Mouse (Mus musculus): Measurements from ENCODE around the gene Kdm6b.

Kdm6b gene

DNA sequence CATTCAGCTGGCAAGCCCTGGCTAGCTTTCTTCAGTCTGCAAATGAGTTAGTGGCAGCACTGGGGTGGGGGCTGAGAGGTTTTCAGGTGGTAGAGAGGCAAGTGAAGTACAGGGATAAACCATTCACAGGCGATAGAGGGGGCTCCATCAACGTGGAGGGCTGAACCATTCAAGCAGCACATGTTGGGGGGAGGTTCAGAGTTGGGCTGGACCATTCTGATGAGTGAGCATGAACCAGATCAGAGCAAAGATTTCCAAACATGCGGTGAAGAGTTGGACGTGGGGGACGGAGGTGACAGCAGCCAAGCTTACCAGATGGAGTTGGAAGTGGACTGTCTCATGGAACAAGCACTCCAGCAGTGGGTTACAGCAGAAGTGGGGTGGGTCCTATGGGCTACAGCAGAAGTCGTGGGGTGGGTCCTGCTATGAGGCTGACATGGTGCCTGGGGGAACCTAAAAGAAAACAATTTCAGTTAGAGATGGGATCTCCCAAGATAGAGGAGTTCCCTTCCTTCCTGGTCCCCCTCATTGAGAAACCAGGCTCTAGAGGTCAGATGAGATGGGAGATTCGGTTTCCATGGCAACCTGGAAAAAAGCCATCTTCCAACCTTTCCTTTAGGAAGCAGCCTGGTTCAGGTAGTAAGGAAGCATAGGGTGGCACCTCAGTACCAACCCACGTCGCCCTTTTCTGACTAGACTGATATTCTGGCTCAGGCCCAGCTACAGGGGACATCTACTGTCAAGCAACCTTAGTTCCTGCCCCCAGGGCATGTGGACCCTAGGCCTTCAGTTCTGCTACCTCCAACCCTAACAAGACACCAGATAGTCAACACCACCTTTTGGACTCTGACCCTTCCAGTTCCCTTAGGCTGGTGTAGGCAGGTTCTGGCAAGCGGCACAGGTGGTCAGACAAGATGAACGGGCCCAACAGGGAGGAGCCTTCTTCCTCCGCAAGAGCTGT is at the start of gene Kdm6b:
Gene Kdm6b, minus strand, starts transcription at position 455 of the 961 bp plus-strand sequence.
- no peak for DNase-seq (ENCODE audit: low spot score)

DNA sequence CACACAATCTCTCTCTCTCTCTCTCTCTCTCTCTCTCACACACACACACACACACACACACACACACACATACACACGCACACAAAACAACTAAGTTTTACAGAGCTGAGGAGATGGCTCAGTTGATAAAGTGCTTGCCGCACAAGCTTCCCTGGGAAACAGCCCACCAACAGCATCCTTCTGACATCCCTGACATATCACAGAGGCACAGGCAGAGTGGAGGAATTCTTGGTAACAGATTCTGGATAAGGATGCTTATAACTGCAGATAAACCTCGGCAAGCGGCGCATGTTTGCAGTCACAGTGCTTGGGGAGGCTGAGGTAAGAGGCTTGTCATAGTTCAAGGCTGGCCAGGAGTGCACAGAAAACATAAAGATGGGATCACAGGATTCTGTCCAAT is 48.1 kb upstream of the Kdm6b start:
- DNase-seq (ENCODE audit: low spot score), result no peak

DNA sequence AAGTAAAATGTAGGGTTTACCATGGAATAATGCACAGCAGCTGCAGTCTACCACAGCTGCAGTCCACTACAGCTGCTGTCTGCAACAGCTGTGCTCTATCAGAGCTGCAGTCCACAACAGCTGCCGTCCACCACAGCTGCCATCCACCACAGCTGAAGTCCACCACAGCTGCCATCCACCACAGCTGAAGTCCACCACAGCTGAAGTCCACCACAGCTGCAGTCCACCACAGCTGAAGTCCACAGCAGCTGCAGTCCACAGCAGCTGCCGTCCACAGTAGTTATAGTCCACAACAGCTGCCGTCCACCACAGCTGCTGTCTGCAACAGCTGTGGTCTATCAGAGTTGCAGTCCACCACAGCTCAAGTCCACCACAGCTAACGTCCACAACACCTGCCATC is 46.4 kb upstream of the Kdm6b start:
- DNase-seq (ENCODE audit: low spot score), result no peak

DNA sequence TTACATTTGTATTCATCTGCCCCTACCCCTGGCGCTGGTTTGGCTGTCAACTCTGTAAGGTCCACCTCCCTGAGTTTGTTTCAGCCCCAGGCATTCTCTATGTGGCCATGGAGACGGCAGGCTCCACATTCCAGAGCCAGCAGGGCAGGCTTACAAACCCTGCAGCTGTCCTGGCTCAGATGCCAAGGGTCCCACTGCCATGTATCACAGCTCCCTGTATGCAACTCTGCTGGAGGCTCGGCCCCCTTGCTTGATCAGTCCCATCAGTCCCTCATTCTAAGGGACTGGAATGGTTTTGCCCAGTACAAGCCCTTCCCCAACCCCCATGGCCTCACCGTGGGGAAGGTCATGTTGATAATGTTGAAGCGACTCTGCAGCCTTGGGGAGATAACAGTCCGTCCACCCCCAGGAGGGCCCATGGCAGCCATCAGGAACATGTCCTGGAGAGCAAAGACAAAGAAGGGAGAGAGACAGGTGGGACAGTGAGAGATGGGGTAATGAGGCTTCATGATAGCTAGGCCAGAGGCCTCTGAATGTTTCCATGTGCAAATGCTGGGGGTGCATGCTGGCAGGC is 43.6 kb upstream of the Kdm6b start:
- DNase-seq (ENCODE audit: low spot score), result no peak

DNA sequence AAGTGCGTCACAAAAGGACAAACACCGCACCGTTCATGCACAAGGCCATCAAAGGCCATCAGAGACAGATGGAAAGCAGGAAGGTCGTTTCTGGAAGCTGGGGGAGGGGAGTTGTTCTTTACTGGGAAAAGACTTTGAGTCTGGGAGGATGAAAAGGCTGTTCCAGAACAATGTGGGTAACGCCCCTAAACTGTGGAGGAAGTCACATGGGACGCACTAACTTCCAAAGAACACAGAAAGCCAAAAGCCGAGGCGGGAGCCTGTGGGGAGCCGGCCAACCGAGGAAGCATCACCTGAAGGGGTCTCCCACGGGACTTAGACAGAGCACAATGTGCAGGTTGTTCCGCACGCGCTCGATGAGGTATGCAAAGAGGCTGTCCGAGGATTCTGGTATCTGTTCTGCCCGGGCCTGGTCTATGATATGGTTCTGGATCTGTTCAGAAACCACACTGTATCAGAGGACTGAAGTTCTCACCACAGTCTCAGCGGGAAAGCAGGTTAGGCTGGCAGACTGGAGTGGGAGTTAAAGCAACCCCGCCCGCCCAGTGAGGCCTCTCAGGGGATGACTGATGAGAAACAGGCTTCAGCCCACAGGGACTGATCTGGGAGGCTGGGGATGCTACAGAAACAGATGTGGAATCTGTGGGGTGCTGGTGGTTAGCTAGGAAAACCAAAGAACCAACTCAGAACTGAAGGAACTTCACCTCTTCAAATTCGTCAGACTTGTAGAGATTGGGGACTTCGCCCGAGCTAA is 38.8 kb upstream of the Kdm6b start:
- DNase-seq (ENCODE audit: low spot score), result no peak

DNA sequence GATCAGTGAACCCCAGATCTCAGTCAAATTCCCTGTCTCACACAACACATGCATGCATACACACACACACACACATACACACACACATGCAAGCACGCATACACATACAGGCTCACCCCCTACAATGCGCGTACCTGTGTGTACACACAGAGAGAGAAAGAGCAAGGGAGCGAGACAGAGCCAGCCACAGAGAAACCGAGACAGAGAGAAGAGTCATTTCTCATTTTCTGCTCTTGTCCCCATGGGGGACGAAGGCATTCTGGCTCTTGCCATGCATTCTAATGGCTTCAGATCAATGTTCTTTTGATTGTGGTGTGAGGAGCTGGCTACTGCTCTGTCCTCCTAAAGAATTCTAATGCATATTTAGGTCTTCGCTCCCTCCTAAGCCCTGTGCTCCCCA is 33.8 kb upstream of the Kdm6b start:
- DNase-seq (ENCODE audit: low spot score), result no peak

DNA sequence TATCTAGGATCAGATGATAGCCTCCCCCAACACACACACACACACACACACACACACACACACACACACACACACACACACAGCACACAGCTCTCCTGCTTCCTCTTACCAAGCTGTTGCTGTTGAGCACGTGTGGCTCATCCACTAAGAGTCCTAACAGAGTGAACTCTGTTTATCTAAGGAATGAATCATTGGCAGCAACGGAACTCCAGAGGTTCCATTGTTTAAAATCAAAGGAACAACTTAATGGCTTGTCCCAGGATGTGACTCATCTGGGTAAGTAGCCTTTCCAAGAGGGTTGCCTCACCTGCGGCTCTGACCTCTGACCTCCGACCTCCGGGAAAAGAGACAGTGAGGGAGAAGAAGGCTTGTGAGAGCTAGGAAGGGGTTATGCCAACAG is 29.9 kb upstream of the Kdm6b start:
- no peak for DNase-seq (ENCODE audit: low spot score)

DNA sequence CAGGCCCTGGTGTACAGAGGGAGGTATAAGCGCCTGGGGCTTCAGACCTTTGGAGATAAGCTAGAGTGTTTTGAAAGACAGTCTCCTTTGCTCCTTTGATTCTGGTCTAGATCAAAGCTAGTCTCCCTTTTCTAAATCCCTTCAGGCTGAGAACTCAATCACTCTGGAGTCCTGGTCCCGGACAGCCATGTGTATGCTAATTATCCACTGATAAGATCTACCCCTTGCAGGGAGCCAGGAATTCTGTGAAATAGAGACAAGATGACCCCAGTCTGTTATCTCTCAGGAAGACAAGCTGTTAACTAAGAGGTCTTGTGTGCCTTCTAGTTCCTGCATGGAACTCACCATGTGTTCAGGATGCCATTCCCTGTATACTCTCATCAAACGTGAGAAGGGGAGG is 23.8 kb upstream of the Kdm6b start:
- DNase-seq (ENCODE audit: low spot score), result no peak

DNA sequence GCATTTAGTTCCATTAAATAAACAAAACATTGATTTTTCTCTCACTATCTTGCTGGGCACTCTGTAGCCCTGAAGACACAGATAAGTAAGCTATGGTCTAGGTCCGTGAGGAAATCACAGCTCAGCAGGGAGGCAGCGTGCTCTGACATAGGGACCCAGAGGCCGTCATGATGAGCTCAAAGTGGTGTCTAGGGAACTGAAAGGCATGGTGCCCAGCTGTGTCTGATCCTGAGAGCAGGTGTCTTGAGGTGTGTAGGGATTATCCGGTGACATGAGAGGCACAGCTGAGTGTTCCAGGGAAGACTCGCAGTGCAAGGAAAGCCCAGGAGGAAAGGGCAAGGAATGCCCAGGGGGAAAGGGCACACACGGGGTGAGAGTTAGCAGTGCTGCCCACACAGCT is 19.7 kb upstream of the Kdm6b start:
- DNase-seq (ENCODE audit: low spot score), result no peak

DNA sequence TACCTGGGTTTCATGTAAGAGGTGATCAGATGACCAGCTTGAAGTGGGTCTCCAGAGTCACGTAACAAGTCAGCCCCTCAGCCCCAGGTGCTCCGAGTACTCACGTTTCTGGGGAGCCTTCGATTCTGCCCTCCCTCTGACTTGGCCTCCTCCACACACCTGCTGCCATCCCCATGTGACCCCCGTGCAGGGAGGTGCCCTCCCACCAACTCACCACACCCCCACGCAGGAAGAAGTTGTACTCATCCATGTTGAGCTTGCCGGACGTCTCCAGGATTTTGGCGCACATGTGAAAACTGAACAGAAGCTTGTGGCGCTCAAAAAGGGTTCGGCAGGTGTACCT is 19.1 kb upstream of the Kdm6b start:
- DNase-seq (ENCODE audit: low spot score), result no peak

DNA sequence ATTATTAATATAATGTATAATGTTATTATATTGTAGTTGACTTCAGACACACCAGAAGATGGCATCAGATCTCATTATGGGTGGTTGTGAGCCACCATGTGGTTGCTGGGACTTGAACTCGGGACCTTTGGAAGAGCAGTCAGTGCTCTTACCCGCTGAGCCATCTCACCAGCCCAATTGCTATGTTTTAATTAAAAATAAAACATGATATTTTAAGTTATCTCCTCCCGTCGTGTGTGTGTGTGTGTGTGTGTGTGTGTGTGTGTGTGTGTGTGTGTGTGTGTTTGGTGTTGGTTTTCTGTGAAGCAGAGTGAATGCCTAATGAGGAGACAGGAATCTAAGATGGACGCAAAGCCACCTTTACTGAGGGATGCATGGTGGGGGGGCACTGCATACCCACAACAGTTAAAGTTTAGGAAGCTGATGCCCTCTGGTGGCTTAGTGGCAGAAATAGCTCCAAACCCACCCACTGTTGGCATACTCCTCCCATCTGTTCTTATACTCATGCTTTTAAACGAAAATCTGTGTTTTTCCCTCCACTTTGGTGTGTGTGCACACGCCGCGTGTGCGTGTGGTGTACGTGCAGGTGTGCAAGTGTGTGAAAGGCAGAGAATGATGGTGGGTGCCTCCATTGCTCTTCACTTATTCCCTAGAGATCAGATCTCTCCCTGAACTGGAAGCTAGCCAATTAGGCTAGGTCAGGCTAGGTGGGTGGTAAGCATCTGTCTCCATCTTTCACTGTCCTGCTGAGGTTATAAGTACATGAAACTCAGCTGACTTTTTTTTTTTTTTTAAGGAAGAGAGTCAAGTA is 18.6 kb upstream of the Kdm6b start:
- DNase-seq (ENCODE audit: low spot score), result peak; percentile 48

DNA sequence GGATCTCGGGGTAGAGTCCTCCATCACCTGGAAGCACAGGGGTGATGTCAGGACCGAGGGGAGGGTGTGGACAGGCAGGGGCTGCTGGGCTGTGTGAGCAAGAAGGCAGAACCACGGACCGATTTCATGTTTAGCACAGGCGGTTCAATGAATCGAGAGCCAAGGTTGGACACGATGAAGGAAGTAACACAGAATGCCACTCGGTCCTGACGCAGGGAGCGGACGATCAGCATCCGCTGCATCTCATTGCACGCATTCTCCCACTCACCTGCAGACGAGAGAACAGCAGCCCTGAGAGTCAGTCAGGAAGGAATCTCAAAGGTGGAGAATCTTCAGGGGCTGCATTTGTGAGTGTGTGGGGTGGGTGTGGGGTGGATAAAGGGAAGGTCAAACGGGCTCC is 17.2 kb upstream of the Kdm6b start:
- DNase-seq (ENCODE audit: low spot score), result no peak

DNA sequence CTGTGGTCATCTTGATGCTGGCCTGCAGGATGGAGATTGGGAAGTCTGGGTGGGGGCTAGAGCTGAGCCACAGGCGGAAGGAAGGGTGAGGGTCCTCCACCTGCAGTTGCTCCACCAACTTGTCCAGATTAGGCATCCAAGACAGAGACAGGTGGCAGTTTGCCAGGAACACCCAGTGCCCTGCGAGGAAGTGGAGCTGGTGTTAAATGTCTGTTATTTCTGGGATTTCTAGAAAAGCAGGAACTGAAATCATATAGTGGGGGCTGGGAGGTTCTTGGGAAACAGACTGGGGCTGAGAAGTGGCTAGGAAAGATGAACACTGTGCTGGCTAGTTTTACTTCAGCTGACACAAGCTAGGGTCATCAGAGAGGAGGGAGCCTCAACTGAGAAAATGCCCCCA is 15.8 kb upstream of the Kdm6b start:
- no peak for DNase-seq (ENCODE audit: low spot score)

DNA sequence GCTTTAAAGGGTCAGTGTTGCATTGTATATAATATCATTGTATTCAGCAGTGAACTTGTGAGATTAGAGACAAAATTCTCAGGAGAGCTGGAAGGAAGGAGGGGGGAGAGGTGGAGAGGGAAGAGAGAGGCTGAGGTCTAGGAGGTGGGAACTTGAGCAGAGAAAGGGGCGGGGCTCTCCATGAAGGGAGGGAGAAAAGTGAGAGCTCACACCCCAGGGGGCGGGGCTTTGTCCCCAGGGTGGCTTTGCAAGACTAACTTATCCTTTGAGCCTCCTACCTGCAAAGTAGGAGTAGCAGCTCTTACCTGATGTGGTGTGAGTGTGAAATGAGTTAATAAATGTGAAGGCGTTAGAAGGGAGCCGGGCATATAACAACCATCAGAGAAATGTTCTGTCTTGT is 15.3 kb upstream of the Kdm6b start:
- DNase-seq (ENCODE audit: low spot score), result peak; percentile 55

DNA sequence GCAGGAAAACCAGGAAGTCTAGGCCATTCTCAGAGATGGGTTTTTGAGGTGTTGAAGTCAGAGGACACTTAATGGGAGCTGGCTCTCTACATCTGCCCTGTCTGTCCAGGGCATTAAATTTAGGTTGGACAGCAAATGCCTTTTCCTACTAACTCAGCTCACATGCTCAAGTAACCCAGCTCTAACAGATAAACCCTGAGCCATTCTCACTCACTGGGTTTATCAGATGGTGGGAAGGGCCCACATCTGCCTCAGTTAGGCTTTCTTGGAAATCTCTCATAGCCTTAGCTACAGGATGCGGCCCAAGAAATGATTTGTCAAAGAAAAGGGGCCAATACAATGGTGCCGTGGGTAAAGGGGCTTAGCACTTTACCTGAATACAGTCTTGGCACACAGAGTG is 12.8 kb upstream of the Kdm6b start:
- DNase-seq (ENCODE audit: low spot score), result no peak

DNA sequence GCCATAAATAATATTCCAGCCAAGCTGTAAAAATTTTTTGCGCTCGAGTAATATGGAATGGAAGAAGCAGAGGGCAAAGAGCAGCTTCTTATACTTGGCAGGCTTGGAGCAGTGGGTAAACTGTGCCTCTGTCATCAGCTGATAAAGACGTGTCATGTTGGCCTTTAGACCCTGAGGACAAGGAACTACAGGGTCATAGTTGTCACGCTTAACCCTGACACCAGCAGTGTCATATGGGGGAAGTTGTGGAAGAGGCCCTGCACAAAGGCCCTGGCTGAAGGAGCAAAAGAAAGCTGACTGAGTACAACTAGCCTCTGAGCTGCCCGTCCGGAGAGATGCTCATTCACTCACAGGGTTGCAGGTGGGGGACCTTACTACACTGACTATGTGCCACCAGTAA is 10.4 kb upstream of the Kdm6b start:
- DNase-seq (ENCODE audit: low spot score), result no peak

DNA sequence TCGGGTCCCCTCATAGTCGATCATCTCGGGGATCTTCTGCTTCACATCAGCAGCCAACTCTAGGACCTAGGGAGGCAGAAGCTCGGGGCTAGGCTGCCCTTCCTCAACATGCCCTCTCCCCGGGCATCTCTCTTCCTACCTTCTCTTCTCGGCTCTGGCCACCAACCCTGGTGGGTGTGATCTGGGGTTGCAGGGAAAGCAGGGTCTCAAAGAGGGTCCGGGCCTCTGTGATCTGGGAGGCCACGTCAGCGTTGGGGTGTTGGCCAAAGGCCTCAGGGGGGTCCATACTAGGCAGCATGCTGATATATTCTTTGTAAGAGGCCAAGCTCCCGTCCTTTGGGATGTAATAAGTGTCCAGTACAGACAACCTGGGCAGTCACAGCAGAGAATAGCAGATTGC is 9.4 kb upstream of the Kdm6b start:
- no peak for DNase-seq (ENCODE audit: low spot score)

DNA sequence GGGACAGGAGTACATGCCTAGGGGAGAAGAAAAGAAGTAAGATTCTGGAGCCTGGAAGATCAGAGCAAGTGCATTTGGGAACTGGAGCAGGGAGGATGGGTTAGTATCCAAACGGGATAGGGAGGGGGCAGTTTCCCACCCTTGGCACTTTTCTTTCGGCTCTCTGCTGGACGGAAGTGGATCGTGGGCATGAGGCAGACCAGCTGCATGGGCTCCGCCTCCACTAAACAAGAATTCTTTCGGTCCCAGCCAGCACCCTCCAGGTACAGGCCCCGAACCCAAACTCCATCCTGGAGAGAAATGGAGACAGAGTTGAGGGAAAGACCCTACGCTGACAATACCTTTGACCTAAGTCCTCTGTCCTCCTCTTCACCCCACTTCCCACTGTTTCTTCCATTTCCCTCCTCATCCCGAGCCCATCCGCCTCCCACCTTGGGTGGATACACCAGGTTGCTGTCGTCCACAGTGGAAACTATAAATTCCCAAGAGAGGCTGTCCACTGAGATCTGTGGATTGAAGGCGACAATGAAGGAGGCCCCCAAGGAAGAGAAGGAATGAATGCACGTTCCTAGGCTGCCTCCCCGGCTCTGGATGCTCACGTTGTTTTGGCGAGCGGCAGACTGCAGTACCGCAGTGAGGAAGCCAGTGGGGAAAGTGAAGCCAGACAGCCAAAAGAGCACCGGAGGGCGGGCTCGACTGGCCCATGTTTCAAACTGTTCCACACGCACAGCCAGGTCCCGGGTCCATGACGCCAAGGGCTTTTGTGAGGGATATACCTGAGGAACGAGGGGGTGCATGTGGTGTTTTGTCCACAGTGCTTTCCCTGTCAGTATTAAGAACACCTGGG is 7.9 kb upstream of the Kdm6b start:
- no peak for DNase-seq (ENCODE audit: low spot score)

DNA sequence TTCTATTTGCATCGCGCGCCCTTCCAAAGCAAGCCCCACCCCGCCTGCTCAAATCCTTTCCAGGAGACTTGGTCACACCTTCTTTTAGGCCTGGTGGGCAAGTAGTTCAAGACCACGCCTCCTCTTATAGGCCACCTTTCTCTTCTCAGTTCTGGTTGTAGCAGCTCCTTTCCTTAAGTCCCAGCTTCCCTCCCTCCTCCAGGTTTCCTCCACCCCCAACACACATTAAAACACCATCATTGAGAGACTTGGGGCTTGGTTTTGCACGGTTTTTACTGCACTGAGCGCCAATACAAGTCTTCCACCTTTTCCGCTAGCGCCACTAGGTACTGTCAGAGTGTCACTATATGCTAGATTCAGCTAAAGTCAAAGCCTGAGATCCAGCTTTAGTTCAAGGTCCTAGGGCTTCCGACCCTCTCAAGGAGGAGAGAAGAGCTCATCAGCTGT is 7.1 kb upstream of the Kdm6b start:
- DNase-seq (ENCODE audit: low spot score), result no peak

DNA sequence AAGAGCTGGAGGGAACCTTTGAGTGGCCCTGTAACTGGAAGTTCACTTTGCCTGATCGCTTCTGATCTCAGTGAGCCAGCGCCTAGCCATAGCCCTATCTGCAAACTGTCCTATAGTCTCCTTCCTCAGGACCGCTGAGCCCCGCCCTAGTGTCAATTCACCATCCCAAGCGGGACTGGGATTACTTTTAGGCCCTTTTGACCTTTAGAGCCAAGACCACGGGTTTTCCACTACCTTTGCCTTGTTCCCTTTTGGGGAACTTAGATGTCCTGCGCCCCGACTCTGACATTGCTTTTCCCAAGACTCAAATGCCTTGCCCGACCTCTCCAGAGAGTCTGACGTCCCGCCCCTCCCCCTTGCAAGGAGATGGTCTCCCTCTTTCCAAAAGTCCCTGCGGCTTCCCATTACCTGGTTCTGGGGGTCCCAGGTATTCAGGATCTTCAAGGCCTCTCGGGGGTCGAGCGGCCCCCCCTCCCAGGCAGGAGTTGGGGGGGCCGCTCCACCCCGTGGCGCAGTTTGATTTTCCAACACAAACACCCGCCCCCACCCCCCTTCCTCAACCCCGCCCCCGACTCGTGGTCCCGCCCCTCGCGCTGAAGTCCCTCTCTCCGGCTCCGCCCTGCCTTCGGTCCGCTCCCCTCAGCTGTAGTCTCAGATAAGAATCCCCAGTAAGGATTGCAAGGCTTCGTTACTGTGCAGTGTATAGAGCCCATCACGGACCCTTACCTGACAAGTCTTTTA is 6.5 kb upstream of the Kdm6b start:
- no peak for DNase-seq (ENCODE audit: low spot score)

DNA sequence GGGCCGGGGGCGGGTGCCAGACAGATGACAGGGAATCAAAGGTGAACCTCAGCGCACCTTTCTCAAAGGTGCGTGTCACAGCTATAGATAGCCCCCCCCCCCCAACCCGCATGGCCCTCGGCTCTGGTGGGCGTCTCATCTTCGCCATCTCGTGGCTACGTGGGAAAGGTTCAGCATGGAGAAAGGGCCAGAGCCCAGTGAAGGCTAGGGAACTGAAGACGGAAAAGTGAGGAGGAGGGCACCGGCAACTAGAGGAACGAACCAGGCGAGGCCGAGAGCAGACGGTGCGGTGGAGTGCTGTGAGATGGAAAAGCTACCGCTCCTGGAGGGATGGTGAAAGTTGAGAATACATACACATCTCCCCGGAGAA is 6.0 kb upstream of the Kdm6b start:
- DNase-seq (ENCODE audit: low spot score), result no peak
